Mouse (Mus musculus): Measurements from ENCODE around the gene Agbl4. TPM values are rescaled to one million over a fixed set of nuclear protein-coding genes. Genes with fewer than 3 reads are reported as not detected.

The Agbl4 gene
- polyA plus RNA-seq, 1 experiment: not detected

- H3K4me2 ChIP-seq (ENCODE audit: low read depth): no peak overlapping the region
- no peak overlapping the region for H3K4me3 ChIP-seq
- H3K36me3 ChIP-seq (ENCODE audit: control insufficient read depth, insufficient read depth): no peaks in the 10 kb centered on the region
- no peaks in the 10 kb centered on the region for H3K79me2 ChIP-seq (ENCODE audit: control insufficient read depth, insufficient read depth)
- TF ChIP-seq POLR2AphosphoS2 (IDR thresholded peaks at IDR 0.05; ENCODE audit: insufficient read length, low read depth) (no peak), REST (IDR thresholded peaks at IDR 0.05; ENCODE audit: insufficient read depth, insufficient read length) (no peak), MYOD1 (IDR thresholded peaks at IDR 0.05; ENCODE audit: control insufficient read depth in 1 of 3, insufficient read length in 2 of 3, low read depth in 2 of 3) (no peak), POLR2A (IDR thresholded peaks at IDR 0.05; ENCODE audit: insufficient read length, low read depth) (no peak), TCF3 (IDR thresholded peaks at IDR 0.05; ENCODE audit: insufficient read length, low read depth) (no peak), TCF12 (IDR thresholded peaks at IDR 0.05; ENCODE audit: insufficient read depth, poor library complexity, severe bottlenecking) (no peak), MYOG (IDR thresholded peaks at IDR 0.05; ENCODE audit: control insufficient read depth in 1 of 3, insufficient read depth in 1 of 3, insufficient read length in 2 of 3, low read depth in 2 of 3) (no peak), SRF (IDR thresholded peaks at IDR 0.05; ENCODE audit: control insufficient read depth, insufficient read length, low read depth) (no peak), E2F4 (IDR thresholded peaks at IDR 0.05; ENCODE audit: insufficient read depth) (no peak), CEBPB (IDR thresholded peaks at IDR 0.05; ENCODE audit: insufficient read depth, poor library complexity, severe bottlenecking) (no peak), USF1 (IDR thresholded peaks at IDR 0.05; ENCODE audit: low read depth) (no peak)
- H3ac ChIP-seq (ENCODE audit: control insufficient read depth, insufficient read length): no peak overlapping the region
- H3K27me3 ChIP-seq (ENCODE audit: control insufficient read depth, insufficient read depth, insufficient read length): no peaks in the 10 kb centered on the region
These were observed 897.2 kb downstream of the Agbl4 start for GRCm38 (mm10) chr4:111294528-111295241.

GRCm38 (mm10) chr4:111306518-111306917 lies 909.1 kb downstream of the Agbl4 start:
- no peak overlapping the region for H3K4me3 ChIP-seq
- no peaks in the 10 kb centered on the region for H3K27me3 ChIP-seq (ENCODE audit: control insufficient read depth, insufficient read depth, insufficient read length)
- H3K36me3 ChIP-seq (ENCODE audit: control insufficient read depth, insufficient read depth): no peaks in the 10 kb centered on the region
- TF ChIP-seq POLR2AphosphoS2 (IDR thresholded peaks at IDR 0.05; ENCODE audit: insufficient read length, low read depth) (no peak), MYOD1 (IDR thresholded peaks at IDR 0.05; ENCODE audit: control insufficient read depth in 1 of 3, insufficient read length in 2 of 3, low read depth in 2 of 3) (no peak), TCF3 (IDR thresholded peaks at IDR 0.05; ENCODE audit: insufficient read length, low read depth) (no peak), CEBPB (IDR thresholded peaks at IDR 0.05; ENCODE audit: insufficient read depth, poor library complexity, severe bottlenecking) (no peak), MYOG (IDR thresholded peaks at IDR 0.05; ENCODE audit: control insufficient read depth in 1 of 3, insufficient read depth in 1 of 3, insufficient read length in 2 of 3, low read depth in 2 of 3) (no peak), TCF12 (IDR thresholded peaks at IDR 0.05; ENCODE audit: insufficient read depth, poor library complexity, severe bottlenecking) (no peak), MAX (IDR thresholded peaks at IDR 0.05; ENCODE audit: low read depth) (no peak), USF1 (IDR thresholded peaks at IDR 0.05; ENCODE audit: low read depth) (no peak), SRF (IDR thresholded peaks at IDR 0.05; ENCODE audit: control insufficient read depth, insufficient read length, low read depth) (no peak), REST (IDR thresholded peaks at IDR 0.05; ENCODE audit: insufficient read depth, insufficient read length) (no peak), E2F4 (IDR thresholded peaks at IDR 0.05; ENCODE audit: insufficient read depth) (no peak), POLR2A (IDR thresholded peaks at IDR 0.05; ENCODE audit: insufficient read length, low read depth) (no peak)
- H3K79me2 ChIP-seq (ENCODE audit: control insufficient read depth, insufficient read depth): no peaks in the 10 kb centered on the region
- no peak overlapping the region for H3K4me2 ChIP-seq (ENCODE audit: low read depth)
- H3ac ChIP-seq (ENCODE audit: control insufficient read depth, insufficient read length): no peak overlapping the region

GRCm38 (mm10) chr4:111307166-111307565 lies 909.7 kb downstream of the Agbl4 start:
- Histone ChIP-seq H3K79me2 (ENCODE audit: control insufficient read depth, insufficient read depth) (no peaks in the 10 kb centered on the region), H3K36me3 (ENCODE audit: control insufficient read depth, insufficient read depth) (no peaks in the 10 kb centered on the region), H3K27me3 (ENCODE audit: control insufficient read depth, insufficient read depth, insufficient read length) (no peaks in the 10 kb centered on the region), H3K4me3 (no peak overlapping the region), H3ac (ENCODE audit: control insufficient read depth, insufficient read length) (no peak overlapping the region), H3K4me2 (ENCODE audit: low read depth) (no peak overlapping the region)
- no peak for TF ChIP-seq POLR2AphosphoS2 (IDR thresholded peaks at IDR 0.05; ENCODE audit: insufficient read length, low read depth)
- TF ChIP-seq TCF12 (IDR thresholded peaks at IDR 0.05; ENCODE audit: insufficient read depth, poor library complexity, severe bottlenecking): no peak
- no peak for TF ChIP-seq SRF (IDR thresholded peaks at IDR 0.05; ENCODE audit: control insufficient read depth, insufficient read length, low read depth)
- no peak for TF ChIP-seq MYOD1 (IDR thresholded peaks at IDR 0.05; ENCODE audit: control insufficient read depth in 1 of 3, insufficient read length in 2 of 3, low read depth in 2 of 3)
- no peak for TF ChIP-seq TCF3 (IDR thresholded peaks at IDR 0.05; ENCODE audit: insufficient read length, low read depth)
- no peak for TF ChIP-seq MYOG (IDR thresholded peaks at IDR 0.05; ENCODE audit: control insufficient read depth in 1 of 3, insufficient read depth in 1 of 3, insufficient read length in 2 of 3, low read depth in 2 of 3)
- TF ChIP-seq CEBPB (IDR thresholded peaks at IDR 0.05; ENCODE audit: insufficient read depth, poor library complexity, severe bottlenecking): no peak
- no peak for TF ChIP-seq REST (IDR thresholded peaks at IDR 0.05; ENCODE audit: insufficient read depth, insufficient read length)
- TF ChIP-seq POLR2A (IDR thresholded peaks at IDR 0.05; ENCODE audit: insufficient read length, low read depth): no peak
- TF ChIP-seq MAX (IDR thresholded peaks at IDR 0.05; ENCODE audit: low read depth): no peak
- TF ChIP-seq USF1 (IDR thresholded peaks at IDR 0.05; ENCODE audit: low read depth): no peak
- TF ChIP-seq E2F4 (IDR thresholded peaks at IDR 0.05; ENCODE audit: insufficient read depth): no peak

GRCm38 (mm10) chr4:111307633-111308032 lies 910.2 kb downstream of the Agbl4 start:
- Histone ChIP-seq H3K36me3 (ENCODE audit: control insufficient read depth, insufficient read depth) (no peaks in the 10 kb centered on the region), H3K27me3 (ENCODE audit: control insufficient read depth, insufficient read depth, insufficient read length) (no peaks in the 10 kb centered on the region), H3ac (ENCODE audit: control insufficient read depth, insufficient read length) (no peak overlapping the region), H3K4me3 (no peak overlapping the region), H3K79me2 (ENCODE audit: control insufficient read depth, insufficient read depth) (no peaks in the 10 kb centered on the region), H3K4me2 (ENCODE audit: low read depth) (no peak overlapping the region)
- TF ChIP-seq USF1 (IDR thresholded peaks at IDR 0.05; ENCODE audit: low read depth) (no peak), TCF3 (IDR thresholded peaks at IDR 0.05; ENCODE audit: insufficient read length, low read depth) (no peak), MAX (IDR thresholded peaks at IDR 0.05; ENCODE audit: low read depth) (no peak), MYOG (IDR thresholded peaks at IDR 0.05; ENCODE audit: control insufficient read depth in 1 of 3, insufficient read depth in 1 of 3, insufficient read length in 2 of 3, low read depth in 2 of 3) (no peak), POLR2AphosphoS2 (IDR thresholded peaks at IDR 0.05; ENCODE audit: insufficient read length, low read depth) (no peak), TCF12 (IDR thresholded peaks at IDR 0.05; ENCODE audit: insufficient read depth, poor library complexity, severe bottlenecking) (no peak), POLR2A (IDR thresholded peaks at IDR 0.05; ENCODE audit: insufficient read length, low read depth) (no peak), MYOD1 (IDR thresholded peaks at IDR 0.05; ENCODE audit: control insufficient read depth in 1 of 3, insufficient read length in 2 of 3, low read depth in 2 of 3) (no peak), E2F4 (IDR thresholded peaks at IDR 0.05; ENCODE audit: insufficient read depth) (no peak)
